Mouse (Mus musculus) cerebellum, adult 2 months (tissue): ENCODE results near the gene Ehmt2.

ENCODE experiments used
- CTCF ChIP-seq: fragments of 200-500 bp; IDR thresholded peaks from 2 replicates; pipeline ENCODE4 v1.5.1; 2011; ENCODE audit warnings: low read depth, mild to moderate bottlenecking, control low read depth, low read length, moderate library complexity, borderline replicate concordance; ENCODE audit not compliant: insufficient read depth
- POLR2A ChIP-seq: fragments of 200-500 bp; IDR thresholded peaks from 2 replicates; pipeline ENCODE4 v1.6.1; 2011; ENCODE audit warnings: low read length, control low read depth, borderline replicate concordance; ENCODE audit not compliant: insufficient read depth

DNA sequence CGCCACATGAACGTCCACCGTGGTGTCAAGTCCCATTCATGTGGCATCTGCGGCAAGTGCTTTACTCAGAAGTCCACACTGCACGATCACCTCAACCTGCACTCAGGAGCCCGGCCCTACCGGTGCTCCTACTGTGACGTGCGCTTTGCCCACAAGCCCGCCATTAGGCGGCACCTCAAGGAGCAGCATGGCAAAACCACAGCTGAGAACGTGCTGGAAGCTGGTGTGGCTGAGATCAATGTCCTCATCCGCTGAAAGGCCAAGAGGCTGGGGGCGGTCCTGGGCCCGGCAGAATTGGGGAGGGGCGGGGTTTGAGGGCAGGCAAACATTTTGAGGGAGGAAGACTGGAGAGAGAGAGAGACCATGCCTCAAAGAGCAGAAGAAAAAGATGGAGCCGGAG, 1.9 kb upstream of the Ehmt2 start:
- no peak for TF ChIP-seq CTCF
- no peak for TF ChIP-seq POLR2A
